Mouse (Mus musculus) G1E (cell line): ENCODE data around the gene Gm49416. TPM values are rescaled to one million over a fixed set of nuclear protein-coding genes. Genes with fewer than 3 reads are reported as not detected.
"Not testable (repeated sequence)": the region's sequence is repeated elsewhere in the genome, so short reads cannot be mapped to it uniquely, and the experiment has no call there.

ENCODE experiments used
- ATAC-seq: 2 replicates; pipeline ENCODE4 v1.8.0; 2016; ENCODE audit warnings: mild to moderate bottlenecking; ENCODE audit not compliant: insufficient number of reproducible peaks, poor library complexity, low FRiP score, severe bottlenecking; ENCODE audit errors: extremely low read depth
- DNase-seq: peaks from one replicate; pipeline ENCODE4 v3.0.0; 2012; ENCODE audit warnings: low spot score
- H3K27me3 ChIP-seq: 2 replicates; pipeline ENCODE4 v1.6.1; 2012; ENCODE audit warnings: mild to moderate bottlenecking, low read length, inconsistent platforms; ENCODE audit not compliant: insufficient read depth
- H3K36me3 ChIP-seq: replicated peaks from 2 replicates; pipeline ENCODE3; 2012; ENCODE audit warnings: mild to moderate bottlenecking, inconsistent platforms
- H3K4me1 ChIP-seq: 2 replicates; pipeline ENCODE4 v1.6.1; 2012; ENCODE audit warnings: low read depth, low read length, inconsistent platforms, mixed read lengths; ENCODE audit not compliant: insufficient read depth
- H3K4me3 ChIP-seq: 2 replicates; pipeline ENCODE4 v1.5.1; 2012; ENCODE audit warnings: low read depth, mild to moderate bottlenecking, inconsistent platforms, low read length, moderate library complexity, mixed read lengths
- H3K9me3 ChIP-seq: replicated peaks from 2 replicates; pipeline ENCODE4 v1.6.1; 2012; ENCODE audit warnings: inconsistent platforms
- CTCF ChIP-seq: IDR thresholded peaks from 2 replicates; pipeline ENCODE4 v1.5.1; 2012; ENCODE audit warnings: low read depth, low read length, inconsistent platforms, mixed read lengths
- GATA1 ChIP-seq: IDR thresholded peaks from 2 replicates; pipeline ENCODE4 v1.6.1; 2012; ENCODE audit warnings: borderline replicate concordance, low read length, inconsistent platforms, mixed read lengths
- GATA2 ChIP-seq: IDR thresholded peaks from 2 replicates; pipeline ENCODE4 v1.6.1; 2012; ENCODE audit warnings: low read depth, low read length, inconsistent platforms, borderline replicate concordance
- POLR2AphosphoS5 ChIP-seq: IDR thresholded peaks from 2 replicates; pipeline ENCODE4 v1.6.1; 2012; ENCODE audit warnings: low read depth, low read length, inconsistent platforms; ENCODE audit not compliant: insufficient replicate concordance
- TAL1 ChIP-seq: conservative IDR thresholded peaks from 2 replicates; pipeline ENCODE4 v1.6.1; 2012; ENCODE audit warnings: low read depth, low read length, inconsistent platforms, mixed read lengths
- polyA plus RNA-seq: library from polyadenylated mRNA; stranded (reverse); fragments of >175 nt; gene quantifications from 2 replicates; pipeline ENCODE4 v1.2.3, GENCODE M21; 2012
- total RNA-seq, 2 experiments: library from RNA; stranded (forward) in 1 of 2; stranded (reverse) in 1 of 2; fragments of 200-1000 nt in 1 of 2; fragments of >200 nt in 1 of 2; fragmentation: Nextera tagmentation in 1 of 2; gene quantifications; 2 replicates each; pipeline ENCODE4 v1.2.3; 2014 to 2017

Gm49416 gene
- total and polyA plus RNA-seq, 3 experiments = 10.4 to 10.6 TPM; not detected in 1

DNA sequence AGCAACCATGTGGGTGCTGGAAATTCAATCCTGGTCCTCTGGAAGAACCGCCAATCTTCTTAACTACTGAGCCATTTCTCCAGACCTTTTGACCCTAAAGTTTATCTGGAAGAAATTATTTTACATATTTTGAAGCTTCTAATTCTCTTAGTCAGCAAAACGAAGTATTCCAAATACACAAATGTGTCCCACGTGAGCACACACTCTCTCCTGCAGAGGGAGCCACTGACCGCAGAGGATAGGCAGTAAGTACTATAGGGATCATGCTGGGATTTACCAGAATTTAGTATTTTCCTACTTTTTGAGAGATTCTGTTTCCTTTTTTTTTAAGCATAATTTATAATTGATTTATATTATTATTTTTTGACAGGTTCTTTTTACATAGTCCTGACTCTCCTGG lies 31.0 kb upstream of the Gm49416 start:
- ATAC-seq = no peak
- no peak for DNase-seq

DNA sequence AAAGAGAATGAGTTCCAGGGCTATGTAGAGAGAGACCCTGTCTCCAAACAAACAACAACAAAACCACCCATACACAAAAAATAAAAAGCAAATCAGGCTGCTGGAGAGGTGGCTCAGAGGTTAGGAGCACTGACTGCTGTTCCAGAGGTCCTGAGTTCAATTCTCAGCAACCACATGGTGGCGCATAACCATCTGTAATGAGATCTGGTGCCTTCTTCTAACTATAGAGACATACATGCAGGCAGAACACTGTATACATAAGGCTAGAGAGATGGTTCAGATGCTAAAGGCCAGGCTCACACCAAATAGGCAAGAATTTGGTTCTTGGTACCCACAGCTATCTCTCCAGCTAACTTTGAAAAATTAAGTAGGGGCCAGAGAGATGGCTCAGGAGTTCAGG lies 29.7 kb upstream of the Gm49416 start:
- no peaks in the 10 kb centered on the region for H3K4me1 ChIP-seq
- H3K36me3 ChIP-seq = no peaks in the 10 kb centered on the region
- no peak overlapping the region for H3K4me3 ChIP-seq
- DNase-seq = no peak
- ATAC-seq = no peak
- H3K9me3 ChIP-seq = no peaks in the 10 kb centered on the region
- peaks cover 3% of the 10 kb centered on the region for H3K27me3 ChIP-seq
- no peak for TF ChIP-seq POLR2AphosphoS5
- TF ChIP-seq GATA2 = no peak
- TF ChIP-seq GATA1 = no peak
- TF ChIP-seq TAL1 = no peak
- no peak; the same call in 1 of the 2 replicates for TF ChIP-seq CTCF

More for the DNA sequence above, 31.0 kb upstream of the Gm49416 start:
- no peaks in the 10 kb centered on the region for H3K36me3 ChIP-seq
- no peak for TF ChIP-seq TAL1
- TF ChIP-seq GATA2 = no peak
- peak; percentile 28; the same call in 1 of the 2 replicates for TF ChIP-seq CTCF
- no peak for TF ChIP-seq GATA1
- no peak for TF ChIP-seq POLR2AphosphoS5
- no peak overlapping the region for H3K4me3 ChIP-seq
- peaks cover 3% of the 10 kb centered on the region for H3K27me3 ChIP-seq
- no peaks in the 10 kb centered on the region for H3K4me1 ChIP-seq
- H3K9me3 ChIP-seq = no peaks in the 10 kb centered on the region

DNA sequence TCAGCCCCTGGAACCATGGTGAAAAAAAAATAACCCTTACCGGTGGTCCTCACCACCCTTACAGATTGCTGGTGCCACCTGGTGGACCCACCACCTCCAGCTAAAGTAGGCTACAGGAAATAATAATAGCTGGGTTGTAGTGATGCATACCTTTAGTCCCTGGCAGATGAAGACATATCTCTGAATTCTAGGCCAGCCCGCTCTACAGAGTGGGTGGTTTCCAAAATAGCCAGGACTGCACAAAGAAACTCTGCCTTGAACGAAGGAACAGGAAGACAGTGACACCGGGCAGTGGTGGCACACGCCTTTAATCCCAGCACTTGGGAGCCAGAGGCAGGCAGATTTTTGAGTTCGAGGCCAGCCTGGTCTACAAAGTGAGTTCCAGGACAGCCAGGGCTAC lies 24.5 kb upstream of the Gm49416 start:
- H3K4me3 ChIP-seq = no peak overlapping the region
- H3K9me3 ChIP-seq = no peaks in the 10 kb centered on the region
- no peaks in the 10 kb centered on the region for H3K27me3 ChIP-seq
- ATAC-seq = no peak
- peaks cover 4% of the 10 kb centered on the region; the same call in 1 of the 2 replicates for H3K4me1 ChIP-seq
- DNase-seq = no peak
- no peaks in the 10 kb centered on the region for H3K36me3 ChIP-seq
- TF ChIP-seq GATA2 (no peak), GATA1 (no peak)

GRCm38 (mm10) chr19:8870381-8870780 lies 18.3 kb upstream of the Gm49416 start:
- DNase-seq, H3K4me3 ChIP-seq, ATAC-seq, H3K27me3 ChIP-seq, H3K9me3 ChIP-seq: not testable (repeated sequence)
- Histone ChIP-seq H3K4me1 (peaks cover 41% of the 10 kb centered on the region), H3K36me3 (peaks cover 31% of the 10 kb centered on the region)

DNA sequence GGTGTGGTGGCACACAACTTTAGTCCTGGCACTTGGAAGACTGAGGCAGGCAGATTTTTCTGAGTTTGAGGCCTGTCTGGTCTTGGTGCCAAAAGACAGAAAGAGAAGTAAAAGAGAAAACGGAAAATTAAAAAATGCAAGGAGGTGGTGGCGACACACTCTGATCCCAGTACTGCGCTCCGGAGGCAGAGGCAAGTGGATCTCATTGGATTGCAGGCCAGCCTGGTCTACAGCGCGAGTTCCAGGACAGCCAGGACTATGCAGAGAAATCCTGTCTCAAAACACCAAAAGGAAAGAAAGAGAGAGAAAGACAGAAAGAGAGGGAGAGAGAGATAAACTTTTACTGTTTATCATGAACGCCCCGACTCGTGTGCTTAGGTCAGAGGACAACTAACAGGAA lies 17.9 kb upstream of the Gm49416 start:
- Histone ChIP-seq H3K9me3 (no peaks in the 10 kb centered on the region), H3K4me1 (peaks cover 41% of the 10 kb centered on the region), H3K36me3 (peaks cover 35% of the 10 kb centered on the region), H3K4me3 (peak overlapping the region; percentile 99), H3K27me3 (no peaks in the 10 kb centered on the region)
- ATAC-seq (no peak), DNase-seq (no peak)
- TF ChIP-seq CTCF (no peak), GATA1 (no peak), GATA2 (no peak), TAL1 (no peak), POLR2AphosphoS5 (no peak)

DNA sequence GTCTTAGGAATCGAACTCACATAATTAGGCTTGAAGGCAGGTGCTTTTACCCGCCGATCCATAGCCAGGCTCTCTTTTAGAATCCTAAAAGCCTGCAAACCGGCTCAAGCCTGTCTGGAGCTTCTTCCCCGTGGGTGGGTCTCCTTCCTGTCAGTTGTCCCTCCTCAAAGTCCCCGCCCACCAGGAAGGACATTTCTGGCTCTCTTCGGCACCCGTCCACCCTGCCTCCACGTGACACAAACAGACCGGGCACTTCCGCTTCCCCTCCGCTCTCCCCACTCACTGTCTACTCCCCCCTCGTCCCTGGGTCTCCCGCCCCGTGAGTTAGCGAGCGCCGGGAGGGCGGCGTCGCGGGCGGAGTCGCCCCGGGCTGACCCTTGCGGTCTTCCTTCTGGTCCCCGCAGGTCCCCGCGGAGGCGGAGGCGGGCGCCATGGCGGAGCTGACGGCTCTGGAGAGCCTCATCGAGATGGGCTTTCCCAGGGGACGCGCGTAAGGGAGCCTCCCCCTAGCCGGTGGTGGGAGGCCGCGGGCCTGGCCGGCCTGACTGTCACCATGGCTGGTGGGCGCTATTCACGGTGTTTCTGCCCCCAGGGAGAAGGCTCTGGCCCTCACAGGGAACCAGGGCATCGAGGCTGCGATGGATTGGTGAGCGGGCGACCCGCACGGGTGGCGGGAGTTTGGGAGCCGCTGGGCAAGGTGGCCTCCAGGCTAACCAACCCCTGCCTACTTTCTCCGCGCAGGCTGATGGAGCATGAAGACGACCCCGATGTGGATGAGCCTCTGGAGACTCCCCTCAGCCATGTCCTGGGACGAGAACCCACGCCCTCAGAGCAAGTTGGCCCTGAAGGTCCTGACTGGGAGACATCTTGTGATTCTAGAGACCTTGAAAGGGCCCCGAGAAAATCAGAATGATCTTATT lies 17.2 kb upstream of the Gm49416 start, which contains the start of gene Ubxn1:
TSS of gene Ubxn1 (plus strand) at position 230 of the 920 bp plus-strand sequence.
- no peak for TF ChIP-seq CTCF
- no peak for TF ChIP-seq POLR2AphosphoS5
- no peak for TF ChIP-seq TAL1
- TF ChIP-seq GATA2 = no peak
- TF ChIP-seq GATA1 = no peak
- H3K4me1 ChIP-seq = peaks cover 41% of the 10 kb centered on the region
- peak; percentile 94 for ATAC-seq

More for the DNA sequence above, 17.2 kb upstream of the Gm49416 start, which contains the start of gene Ubxn1:
- Histone ChIP-seq H3K27me3 (no peaks in the 10 kb centered on the region), H3K36me3 (peaks cover 41% of the 10 kb centered on the region), H3K9me3 (no peaks in the 10 kb centered on the region), H3K4me3 (peak within 1 kb of the TSS; percentile 99)
- DNase-seq = peak; percentile 91
